Mouse (Mus musculus): ENCODE measurements around the gene Tmem38b.

- TF ChIP-seq CTCF (IDR thresholded peaks at IDR 0.05; ENCODE audit: borderline replicate concordance, control insufficient read depth, extremely low read depth, insufficient read depth, low read length, poor library complexity) (no peak), POLR2A (IDR thresholded peaks at IDR 0.05; ENCODE audit: control insufficient read depth, extremely low read depth, insufficient read depth, low read length, poor library complexity) (no peak)
Observed at GRCm38 (mm10) chr4:53823697-53824096, 2.1 kb upstream of the Tmem38b start.

All from thymus, adult 2 months (tissue).